Mouse (Mus musculus): Measurements from ENCODE around the gene Tuba3a.
"Not testable (repeated sequence)": the region's sequence is repeated elsewhere in the genome, so short reads cannot be mapped to it uniquely, and the experiment has no call there.

Gene Tuba3a

DNA sequence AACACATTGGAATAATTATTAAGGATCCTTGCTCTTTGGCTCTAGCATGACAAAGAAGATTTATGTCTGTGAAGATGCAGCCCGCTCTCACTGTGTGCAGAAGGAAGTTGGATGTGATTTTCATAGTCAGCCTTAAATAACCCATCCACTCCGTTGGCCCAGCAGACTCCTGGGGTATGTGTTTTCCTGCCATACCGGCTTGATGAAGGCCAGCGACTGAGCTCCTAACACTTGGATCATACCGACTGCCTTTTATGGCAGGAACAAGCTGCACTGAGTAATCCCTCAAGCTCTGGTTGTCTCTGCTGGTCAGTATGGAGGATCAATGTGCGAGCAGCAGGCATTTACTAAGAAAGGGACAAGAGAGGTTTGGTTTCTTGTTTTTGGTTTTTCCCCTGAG lies 19.6 kb upstream of the Tuba3a start:
- no peak for DNase-seq

GRCm38 (mm10) chr6:125304408-125304807 lies 18.6 kb upstream of the Tuba3a start:
- not testable (repeated sequence) for DNase-seq

DNA sequence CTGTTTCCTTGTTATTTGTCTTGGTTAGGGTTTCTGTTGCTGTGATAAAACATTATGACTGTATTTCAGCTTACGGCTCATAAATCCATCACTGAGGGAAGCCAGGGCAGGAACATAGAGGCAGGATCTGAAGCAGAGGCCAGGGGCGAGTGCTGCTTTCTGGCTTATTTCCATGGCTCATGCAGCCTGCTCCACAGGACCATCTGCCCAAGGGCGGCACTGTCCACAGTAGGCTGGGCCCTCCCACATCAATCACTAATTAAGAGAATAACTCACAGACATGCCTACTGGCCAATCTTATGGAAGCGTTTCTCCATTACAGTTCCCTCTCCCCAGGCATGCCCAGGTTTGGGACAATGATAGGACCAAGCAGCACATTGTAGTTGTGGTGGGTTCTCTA lies 17.4 kb upstream of the Tuba3a start:
- DNase-seq, result no peak

DNA sequence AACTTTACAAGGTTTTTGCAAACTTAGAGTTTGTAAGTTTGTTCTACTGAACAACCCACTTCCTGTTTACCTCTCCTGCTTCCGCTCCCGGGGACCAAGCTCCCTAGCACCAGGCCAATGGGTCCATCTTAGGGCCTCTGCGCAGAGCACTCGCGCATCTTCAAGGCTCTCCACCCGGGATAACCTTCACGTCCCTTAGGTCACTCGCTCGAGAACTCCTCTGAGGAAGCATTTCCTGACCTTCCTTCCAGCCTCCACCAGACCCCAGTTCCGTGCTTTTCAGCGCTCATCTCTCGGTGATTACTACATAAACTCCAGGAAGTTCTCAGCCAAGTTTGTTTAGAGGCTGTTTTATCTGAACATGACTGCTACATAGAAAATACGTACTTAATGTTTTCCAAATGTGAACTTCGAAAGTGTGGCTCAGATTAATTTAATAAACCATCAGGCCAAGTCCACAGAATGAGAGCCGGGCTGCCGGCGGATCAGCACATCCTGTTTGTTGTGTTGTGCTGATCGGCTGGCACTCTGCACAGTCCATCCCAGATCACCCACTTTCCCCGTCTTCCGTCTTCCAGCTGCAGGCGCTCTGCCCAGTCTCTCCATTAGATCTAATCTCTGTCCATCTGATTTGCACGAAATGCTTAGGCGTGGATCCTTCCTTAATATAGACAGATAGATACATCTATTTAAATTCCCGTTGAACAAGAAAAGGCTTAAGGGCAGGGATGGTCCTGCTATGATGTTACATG lies 16.6 kb upstream of the Tuba3a start:
- no peak for DNase-seq

DNA sequence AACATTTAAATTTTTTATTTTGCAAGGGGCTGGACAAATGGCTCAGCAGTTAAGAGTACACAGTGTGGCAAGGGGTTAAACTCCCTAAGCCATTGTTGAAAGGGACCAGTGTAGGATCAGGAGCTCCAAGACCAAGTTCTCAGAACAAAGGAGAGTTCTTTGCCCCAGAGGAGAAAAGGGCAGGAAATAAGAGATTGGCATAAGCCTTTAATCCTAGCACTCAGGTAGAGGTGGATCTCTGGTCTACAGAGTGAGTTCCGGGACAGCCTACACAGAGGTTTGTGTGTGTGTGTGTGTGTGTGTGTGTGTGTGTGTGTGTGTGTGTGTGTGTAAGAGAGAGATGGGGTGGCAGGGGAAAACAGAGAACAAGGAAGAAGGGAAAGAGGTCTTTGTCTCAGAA lies 15.1 kb upstream of the Tuba3a start:
- DNase-seq, result no peak

DNA sequence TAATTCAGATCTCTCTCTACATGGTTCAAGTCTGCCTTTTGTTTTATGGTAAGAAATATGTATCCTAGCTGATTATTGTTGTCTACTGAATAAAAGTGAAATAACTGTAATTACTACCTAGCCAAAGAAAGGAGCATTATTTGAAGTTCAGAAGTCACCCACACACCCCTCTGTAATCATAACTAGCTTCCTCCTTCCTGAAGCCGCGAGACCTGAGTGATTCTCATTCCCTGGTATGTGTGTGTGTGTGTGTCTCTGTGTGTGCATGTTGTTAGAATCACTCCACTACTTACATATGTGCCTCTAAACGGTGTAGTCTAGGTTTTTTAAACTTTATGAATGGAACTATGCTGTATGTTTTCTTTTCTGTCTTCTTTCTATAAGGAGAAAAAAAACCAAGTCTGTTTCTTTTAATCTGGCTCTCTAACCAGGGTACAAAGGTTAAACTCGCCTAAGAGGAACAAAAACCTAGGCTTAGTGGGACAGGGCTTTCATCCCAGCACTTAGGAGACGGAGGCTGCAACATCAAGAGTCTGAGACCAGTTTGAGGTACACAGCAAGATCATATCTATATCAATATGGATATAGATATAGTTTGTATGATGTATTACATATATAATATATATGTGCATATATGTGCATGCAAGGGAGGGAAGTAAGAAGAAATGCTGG lies 11.4 kb upstream of the Tuba3a start:
- no peak for DNase-seq

- DNase-seq, result no peak
These were observed 8.2 kb upstream of the Tuba3a start for GRCm38 (mm10) chr6:125294049-125294448.

GRCm38 (mm10) chr6:125292256-125292655 lies 6.4 kb upstream of the Tuba3a start:
- no peak for DNase-seq

DNA sequence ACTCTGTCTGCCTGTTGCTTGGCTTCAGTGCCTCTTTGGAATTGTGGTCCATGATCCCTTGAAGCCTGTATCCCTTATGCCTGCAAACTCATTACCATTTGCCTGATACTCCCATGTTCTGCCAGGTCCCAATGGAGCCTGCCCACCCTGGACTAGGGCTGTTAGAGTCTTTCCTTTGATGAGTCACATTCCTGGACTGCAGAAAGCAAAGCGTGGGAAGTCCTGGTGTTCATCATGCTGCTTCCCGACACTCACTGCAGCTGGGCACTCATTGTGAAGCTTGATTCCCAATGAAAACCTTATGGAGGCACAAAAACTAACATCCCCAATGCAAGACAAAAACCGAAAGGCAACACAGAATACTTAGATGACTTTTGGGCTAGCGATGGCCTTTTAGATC lies 5.5 kb upstream of the Tuba3a start:
- DNase-seq, result no peak

GRCm38 (mm10) chr6:125288730-125289129 lies 2.9 kb upstream of the Tuba3a start:
- DNase-seq, result no peak

GRCm38 (mm10) chr6:125286944-125287343 lies 1.1 kb upstream of the Tuba3a start:
- no peak for DNase-seq

DNA sequence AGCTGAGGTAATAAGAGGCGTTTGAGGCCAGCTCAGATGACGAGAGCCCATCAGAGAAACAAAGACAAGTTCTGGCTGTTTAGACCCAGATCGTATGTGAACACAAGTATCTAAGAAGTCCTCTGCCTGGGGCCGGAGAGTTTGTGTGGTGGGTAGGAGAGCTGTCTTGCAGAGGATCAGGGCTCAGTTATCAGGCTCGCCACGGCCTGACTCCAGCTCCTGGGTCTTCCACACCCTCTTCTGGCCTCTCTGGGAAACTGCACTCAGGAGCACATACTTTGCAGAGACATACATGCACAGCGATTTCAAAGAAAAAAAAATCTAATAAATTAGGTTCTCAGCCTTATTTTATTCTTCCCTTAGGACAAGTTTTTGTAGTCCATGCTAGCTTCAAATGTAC lies 1.1 kb downstream of the Tuba3a start:
- no peak for DNase-seq

DNA sequence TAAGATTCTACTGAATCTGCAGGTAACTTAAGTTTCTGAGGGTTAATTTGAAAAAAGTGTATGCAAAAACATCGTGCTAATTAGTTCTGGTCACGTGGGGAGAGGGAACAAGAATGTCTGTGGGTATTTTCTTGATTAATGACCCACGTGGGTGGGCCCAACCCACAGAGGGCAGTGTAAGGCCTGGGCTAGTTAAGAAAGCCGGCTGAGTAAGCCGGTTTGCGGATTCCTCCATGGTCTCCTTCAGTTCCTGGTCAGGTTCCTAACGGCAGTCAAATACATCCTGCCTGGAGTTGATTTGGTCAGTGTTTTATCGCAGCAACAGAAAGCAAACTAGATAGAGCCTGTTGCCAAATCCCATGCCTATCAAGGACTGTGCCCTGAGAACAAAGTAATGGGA lies 1.6 kb downstream of the Tuba3a start:
- DNase-seq, result no peak

DNA sequence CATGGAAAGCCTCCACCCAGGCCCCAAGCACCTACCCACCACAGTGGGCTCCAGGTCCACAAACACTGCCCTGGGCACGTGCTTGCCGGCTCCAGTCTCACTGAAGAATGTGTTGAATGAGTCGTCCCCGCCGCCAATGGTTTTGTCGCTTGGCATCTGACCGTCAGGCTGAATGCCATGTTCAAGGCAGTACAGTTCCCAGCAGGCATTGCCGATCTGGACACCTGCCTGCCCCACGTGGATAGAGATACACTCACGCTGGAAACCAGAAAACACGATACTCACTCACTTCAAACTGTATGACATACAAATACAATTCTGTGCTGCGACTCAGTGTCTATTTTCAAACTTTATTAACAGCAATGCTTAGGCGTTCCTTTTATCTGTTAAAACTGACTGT lies 3.1 kb downstream of the Tuba3a start:
- not testable (repeated sequence) for DNase-seq

GRCm38 (mm10) chr6:125279729-125280128 lies 6.1 kb downstream of the Tuba3a start:
- DNase-seq, result no peak

DNA sequence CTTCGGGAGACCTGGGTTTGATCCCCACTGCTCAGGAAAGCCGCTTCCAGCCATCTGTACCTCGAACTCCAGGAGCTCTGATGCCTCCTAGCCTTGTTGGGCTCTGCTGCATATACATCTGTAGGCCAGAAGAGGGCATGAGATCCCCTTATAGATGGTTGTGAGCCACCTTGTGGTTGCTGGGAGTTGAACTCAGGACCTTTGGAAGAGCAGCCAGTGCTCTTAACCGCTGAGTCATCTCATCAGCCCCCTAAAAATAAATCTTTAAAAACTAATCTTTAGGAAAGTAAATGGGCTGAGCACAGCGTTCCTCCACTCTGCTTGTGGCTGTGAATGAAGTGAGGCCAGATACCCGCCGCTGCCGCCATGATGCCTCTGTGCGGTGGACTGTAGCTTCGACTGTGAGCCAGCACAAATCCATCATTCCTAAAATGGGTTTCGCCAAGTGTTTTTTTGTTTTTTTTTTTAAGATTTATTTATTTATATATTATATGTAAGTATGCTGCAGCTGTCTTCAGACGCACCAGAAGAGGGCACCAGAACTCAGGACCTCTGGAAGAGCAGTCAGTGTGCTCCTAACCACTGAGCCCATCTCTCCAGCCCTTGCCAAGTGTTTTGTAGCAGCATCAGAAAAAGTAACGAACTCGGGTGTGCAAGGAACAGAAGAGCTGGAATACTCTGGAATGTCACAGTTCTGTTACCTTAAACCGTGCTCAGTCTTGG lies 10.8 kb downstream of the Tuba3a start:
- peak; percentile 50 for DNase-seq

DNA sequence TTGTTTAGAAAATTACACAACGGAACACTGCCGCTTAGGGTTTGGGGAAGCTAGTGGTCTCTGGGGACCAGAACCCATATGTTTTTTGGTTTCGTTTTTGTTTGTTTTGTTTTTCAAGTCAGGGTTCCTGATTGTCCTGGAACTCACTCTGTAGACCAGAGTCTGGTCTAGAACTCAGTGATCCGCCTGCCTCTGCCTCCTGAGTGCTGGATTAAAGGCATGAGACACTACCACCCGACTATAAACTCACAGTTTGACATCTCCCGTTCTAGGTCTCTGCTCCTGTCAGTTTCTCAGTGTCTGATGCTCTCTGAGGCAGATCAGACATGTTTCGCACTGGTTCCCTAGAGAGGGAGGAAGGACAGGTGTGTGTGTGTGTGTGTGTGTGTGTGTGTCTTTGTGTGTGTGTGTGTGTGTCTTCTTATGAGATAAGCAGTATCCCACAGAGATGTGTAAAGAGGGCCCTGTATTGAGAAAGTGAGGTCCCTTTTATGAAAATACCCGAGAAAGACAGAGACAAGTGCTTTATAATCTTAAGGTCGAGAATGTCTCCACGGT lies 13.5 kb downstream of the Tuba3a start:
- DNase-seq, result no peak

DNA sequence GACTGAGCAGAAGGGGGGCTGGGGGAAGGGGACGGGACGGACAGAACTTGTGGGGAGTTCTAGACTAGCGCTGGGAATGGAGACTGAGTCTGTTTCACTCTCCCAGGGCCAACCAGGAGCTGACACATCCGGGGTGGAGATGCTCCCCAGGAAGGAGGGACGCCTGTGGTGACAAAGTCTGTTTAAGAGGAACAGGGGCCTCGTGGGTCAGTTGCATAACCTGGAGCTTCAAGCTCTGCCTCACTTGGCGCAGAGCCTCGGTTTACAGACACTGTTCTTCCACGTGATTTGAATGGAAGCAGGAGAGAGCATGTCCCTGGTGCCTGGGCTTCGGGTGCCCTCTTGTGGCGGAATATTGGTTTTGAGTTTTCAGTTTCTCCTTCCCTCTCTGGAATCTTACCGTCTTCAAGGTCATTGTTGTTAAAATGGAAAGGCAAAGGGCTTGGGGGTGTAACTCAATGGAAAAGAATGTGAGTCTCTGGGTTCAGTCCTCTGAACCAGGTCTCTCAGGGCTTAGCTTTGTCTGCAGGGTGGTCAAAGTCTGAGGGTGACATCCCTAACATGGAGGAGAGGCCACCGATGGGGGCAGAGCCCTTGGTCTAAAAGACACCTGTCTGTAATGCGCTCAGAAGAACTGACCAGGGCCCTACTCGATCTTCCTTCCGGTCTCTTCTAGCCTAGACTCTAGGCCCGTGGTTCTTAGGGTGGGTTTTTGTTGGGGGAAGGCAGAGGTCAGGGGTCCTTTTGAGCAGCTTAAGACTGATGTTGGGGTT lies 14.2 kb downstream of the Tuba3a start:
- DNase-seq, result peak; percentile 91

DNA sequence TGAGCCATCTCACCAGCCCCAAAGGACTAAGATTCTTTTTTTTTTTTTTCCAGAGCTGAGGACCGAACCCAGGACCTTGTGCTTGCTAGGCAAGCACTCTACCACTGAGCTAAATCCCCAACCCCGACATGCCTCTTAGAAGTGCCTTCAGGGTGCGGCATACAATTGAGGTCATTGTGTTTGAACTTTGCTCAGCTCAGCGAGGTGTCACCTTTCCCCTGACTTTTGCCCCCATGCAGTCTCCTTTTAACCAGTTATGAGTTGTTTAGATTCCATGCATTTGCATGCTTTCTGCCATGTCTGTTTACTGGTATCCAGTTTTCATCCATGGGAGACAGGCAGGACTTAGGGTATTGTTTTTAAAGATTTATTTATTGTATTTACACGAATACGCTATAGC lies 17.0 kb downstream of the Tuba3a start:
- no peak for DNase-seq

DNA sequence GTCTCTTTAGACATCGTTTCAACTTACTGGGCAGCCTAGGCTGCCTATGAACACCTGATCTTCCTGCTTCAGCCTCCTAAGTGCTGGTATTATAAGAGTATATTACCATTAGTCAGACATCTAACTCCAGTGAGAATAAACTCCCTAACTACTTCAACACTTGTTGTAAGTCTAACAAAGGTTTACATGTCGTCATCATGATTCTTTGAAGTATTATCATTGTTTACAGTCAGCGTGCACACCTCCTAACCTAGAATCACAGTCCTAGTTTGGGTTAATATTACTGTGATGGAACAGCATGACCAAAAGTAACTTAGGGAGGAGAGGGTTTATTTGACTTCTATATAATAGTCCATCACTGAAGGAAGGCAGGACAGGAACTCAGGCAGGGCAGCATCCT lies 18.4 kb downstream of the Tuba3a start:
- no peak for DNase-seq

GRCm38 (mm10) chr6:125266600-125266999 lies 19.2 kb downstream of the Tuba3a start:
- not testable (repeated sequence) for DNase-seq

DNA sequence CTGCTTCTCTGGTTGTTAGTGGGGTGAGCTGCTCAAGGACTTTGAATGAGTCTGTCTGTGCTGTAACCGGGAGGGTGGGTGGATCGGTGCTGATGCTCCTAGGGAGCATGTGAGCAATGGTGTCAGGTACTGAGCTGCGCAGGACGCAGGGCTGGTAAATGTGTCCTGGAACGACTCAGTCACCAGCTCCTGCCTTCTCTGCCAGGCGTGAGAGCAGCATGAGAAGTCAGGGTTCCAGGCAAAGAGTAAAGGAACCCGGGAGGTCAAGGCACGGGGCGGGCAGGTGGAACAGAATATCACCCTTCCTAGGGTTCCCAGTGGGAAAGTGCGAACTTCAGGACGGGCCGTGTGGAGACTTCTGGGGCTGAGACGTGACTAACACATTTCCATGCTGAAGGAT lies 19.8 kb downstream of the Tuba3a start:
- DNase-seq, result no peak

DNA sequence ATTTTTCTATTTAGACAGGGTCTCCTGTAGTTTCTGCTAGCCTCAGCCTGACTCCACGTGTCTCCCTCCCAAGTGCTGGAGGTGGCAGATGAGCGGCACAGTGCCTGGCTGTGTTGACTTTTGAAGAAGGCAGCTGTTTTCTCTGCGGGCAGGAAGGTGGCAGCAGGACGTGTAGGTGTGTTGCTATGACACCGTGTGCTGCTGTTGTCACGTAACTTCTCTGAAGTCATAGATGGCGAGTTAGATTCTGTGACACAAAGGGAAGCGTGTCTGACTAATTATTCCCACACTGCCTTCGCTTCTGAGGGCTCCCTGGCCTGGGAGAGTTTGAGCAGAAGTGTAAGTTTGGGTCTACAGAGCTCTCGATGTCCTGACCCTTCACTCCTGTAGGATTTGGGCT lies 20.6 kb downstream of the Tuba3a start:
- no peak for DNase-seq
